Mouse (Mus musculus): ENCODE data around the gene Fbxw22.
"Not testable (repeated sequence)": the region's sequence is repeated elsewhere in the genome, so short reads cannot be mapped to it uniquely, and the experiment has no call there.

Fbxw22 gene

GRCm38 (mm10) chr9:109404196-109404595 lies at the start of gene Fbxw22:
Gene Fbxw22, minus strand, starts transcription at chr9:109404296.
- not testable (repeated sequence) for DNase-seq (ENCODE audit: low spot score)

GRCm38 (mm10) chr9:109449040-109449439 lies 44.9 kb upstream of the Fbxw22 start, which contains the start of gene Fbxw16:
Gene Fbxw16, minus strand, starts transcription at chr9:109449140.
- DNase-seq (ENCODE audit: low spot score) = no peak

- no peak for DNase-seq (ENCODE audit: low spot score)
These were observed 28.9 kb upstream of the Fbxw22 start for GRCm38 (mm10) chr9:109432956-109433355.

- DNase-seq (ENCODE audit: low spot score) = not testable (repeated sequence)
These were observed 64.5 kb downstream of the Fbxw22 start, which contains the start of gene Fbxw28 for GRCm38 (mm10) chr9:109339559-109339958. Gene Fbxw28, minus strand, starts transcription at chr9:109339659.

All from embryo, embryonic 10 days (tissue).